Mouse (Mus musculus) left cerebral cortex, postnatal 14 days (tissue): ENCODE data around the gene Epn3. TPM values are rescaled to one million over a fixed set of nuclear protein-coding genes. Genes with fewer than 3 reads are reported as not detected.

Source experiments
- DNase-seq, 2 experiments: peaks; one replicate each; pipeline ENCODE4 v3.0.0; 2021 to 2022; ENCODE audit warnings: low spot score in 2 of 2, mixed read lengths in 1 of 2
- intact Hi-C: fragments of 180-260 bp; cut with DNase I; formaldehyde crosslinking; loops from one replicate; pipeline ENCODE4 v1.15.1; 2025
- total RNA-seq, 2 experiments: library from RNA; stranded (reverse); gene quantifications; 2 replicates each; pipeline ENCODE4 v1.2.3; 2021

Gene Epn3
- total RNA-seq, 2 experiments from 2014 or later = 0.95 to 1.3 TPM

DNA sequence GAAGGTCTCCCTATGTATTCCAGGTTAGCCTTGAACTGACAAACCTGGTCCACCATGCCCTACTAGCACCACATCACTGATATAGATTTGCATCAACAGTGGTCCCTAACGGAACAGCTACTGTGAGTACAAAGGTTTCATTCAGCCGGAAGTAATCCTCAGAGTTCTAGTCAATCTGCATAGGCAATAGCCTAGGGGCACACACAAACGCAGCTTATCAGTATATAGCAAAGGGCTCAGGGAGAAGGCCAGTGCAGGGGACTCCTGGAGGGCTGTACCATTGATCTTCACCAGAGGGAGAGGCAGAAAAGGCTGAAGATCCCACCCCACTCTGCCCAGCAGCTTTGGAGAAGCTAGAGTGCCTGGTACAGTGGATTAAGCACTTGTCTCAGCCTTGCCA lies 52.8 kb downstream of the Epn3 start:
- intact Hi-C loops = no loop called here
- no peak for DNase-seq

DNA sequence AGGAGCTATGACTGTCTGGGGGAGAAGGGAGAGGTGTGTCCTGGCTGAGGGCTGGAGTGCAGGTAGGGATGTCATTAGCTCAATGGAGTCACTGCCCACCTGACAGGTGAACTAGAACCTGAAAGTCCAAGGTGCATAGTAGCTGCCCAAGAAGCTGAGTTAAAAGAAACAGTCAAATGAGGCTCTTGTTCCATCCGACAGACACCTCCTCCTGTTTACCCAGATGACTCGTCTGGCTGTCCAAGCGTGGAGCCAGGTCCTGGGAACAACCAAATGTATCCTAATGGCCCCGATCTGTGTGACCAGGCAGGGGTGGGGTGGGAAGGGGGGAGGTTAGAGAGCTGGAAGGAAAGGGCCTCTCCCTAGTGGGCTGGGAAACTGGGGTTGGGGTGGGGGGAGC lies 54.5 kb downstream of the Epn3 start:
- intact Hi-C loops = no loop called here
- DNase-seq = no peak

DNA sequence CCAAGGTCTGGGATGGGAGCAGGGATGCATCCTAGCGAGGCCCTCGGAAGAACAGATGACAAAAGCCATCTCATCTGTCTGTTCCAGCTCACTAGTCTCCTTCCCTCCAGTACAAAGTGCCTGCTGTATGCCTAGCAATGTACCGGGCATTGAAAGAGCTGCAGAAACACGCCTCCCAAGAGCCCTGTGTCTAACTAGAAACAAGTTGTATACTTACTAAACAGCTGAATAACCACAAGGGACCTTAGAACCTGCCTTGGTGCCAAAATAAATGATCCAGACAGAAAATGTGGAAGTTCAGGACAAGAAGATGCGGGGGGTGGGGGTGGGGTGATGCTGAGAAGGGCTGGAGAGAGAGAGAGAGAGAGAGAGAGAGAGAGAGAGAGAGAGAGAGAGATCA lies 54.9 kb downstream of the Epn3 start:
- intact Hi-C loops = no loop called here
- DNase-seq = no peak

DNA sequence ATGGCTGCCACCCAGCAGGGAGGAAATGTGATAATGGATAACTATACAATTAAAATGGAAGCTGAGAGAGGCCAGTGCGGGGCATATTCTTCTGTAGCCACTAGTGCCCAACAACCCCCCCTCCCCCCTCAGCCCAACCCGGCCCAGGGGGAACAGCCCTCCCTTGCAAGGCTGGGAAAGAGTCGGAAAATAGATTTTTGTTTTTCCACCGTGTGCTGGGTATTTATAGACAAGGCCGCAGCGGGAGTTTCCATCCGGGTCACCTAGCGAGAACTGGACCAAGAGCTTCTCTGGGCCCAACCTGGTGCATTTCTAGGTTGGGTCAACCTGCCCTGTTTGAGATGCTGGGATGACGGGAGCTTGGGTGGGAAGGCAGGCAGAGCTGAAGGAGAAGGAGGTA lies 58.0 kb downstream of the Epn3 start:
- intact Hi-C loops = no loop called here
- DNase-seq = no peak

DNA sequence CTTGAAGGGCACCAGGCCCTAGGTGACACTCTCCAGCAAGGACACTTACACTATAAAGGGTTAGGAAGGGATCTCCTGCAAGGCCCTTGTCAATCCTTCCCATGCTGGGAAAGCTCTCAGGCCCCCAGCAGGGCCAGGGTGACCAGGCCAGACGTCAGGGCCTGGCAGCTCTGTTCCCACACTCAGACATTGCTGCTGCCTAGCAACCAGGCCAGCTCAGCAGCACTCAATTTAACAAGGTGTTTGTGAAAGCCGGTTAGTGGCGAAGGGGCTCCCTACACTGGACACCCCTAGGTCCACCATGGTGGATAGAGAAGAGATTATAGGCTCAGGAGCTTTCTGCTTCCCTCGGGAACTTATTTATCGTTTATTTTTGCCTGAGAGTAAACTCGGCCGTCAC lies 58.7 kb downstream of the Epn3 start:
- no peak for DNase-seq
- intact Hi-C loops = no loop called here

DNA sequence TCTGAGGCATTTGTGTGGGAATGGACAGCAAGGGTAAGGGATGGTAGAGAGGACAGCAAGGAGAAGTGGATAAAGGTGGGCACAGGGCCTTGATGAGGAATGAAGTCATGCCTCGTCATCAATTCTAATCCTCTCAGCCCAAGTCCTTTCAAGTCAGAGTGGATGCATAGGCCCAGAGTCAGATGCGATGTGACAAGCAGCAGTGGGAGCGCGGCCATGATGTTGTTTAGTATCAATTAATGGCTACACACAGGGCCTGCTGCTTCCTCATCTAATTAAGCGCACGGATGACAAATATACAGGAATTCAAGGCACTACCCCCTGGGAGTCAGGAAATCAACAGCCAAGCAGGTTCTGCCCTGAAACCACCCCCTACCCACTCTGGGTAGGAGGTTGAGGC lies 59.4 kb downstream of the Epn3 start:
- intact Hi-C loops = no loop called here
- DNase-seq = no peak

Other genes with a start within 250 kb of the Epn3 start
- gene Gm21885, start 218.1 kb downstream of the Epn3 start, total RNA-seq = not detected
- gene Luc7l3, start 178.0 kb downstream of the Epn3 start, total RNA-seq = 100 to 1,000 TPM; 117 TPM
- gene Ankrd40, start 172.0 kb downstream of the Epn3 start, total RNA-seq = 100 to 1,000 TPM; 106 to 108 TPM
- gene Abcc3, start 107.0 kb downstream of the Epn3 start, total RNA-seq = 1 to 10 TPM; 1.6 to 2.3 TPM
- 100 to 1,000 TPM; 107 to 130 TPM for gene Cacna1g, start 25.8 kb downstream of the Epn3 start, total RNA-seq
- gene Spata20, start 13.8 kb downstream of the Epn3 start, total RNA-seq = under 1 TPM; 0.38 to 0.62 TPM
- gene Mycbpap, start 21.8 kb upstream of the Epn3 start, total RNA-seq = 1 to 10 TPM; 3.2 to 3.8 TPM
- gene Rsad1, start 49.3 kb upstream of the Epn3 start, total RNA-seq = 10 to 100 TPM; 16.1 to 16.8 TPM
- gene Chad, start 65.1 kb upstream of the Epn3 start, total RNA-seq = under 1 TPM in 1 of 2 experiments, not detected in 1; 0.38 TPM
- 10 to 100 TPM; 16.9 to 17.2 TPM for gene Acsf2, start 101.9 kb upstream of the Epn3 start, total RNA-seq
- gene Lrrc59, start 129.8 kb upstream of the Epn3 start, total RNA-seq = 10 to 100 TPM; 83.8 to 84.9 TPM
- 10 to 100 TPM; 65.2 to 72.5 TPM for gene Mrpl27, start 153.8 kb upstream of the Epn3 start, total RNA-seq
- gene Eme1, start 154.0 kb upstream of the Epn3 start, total RNA-seq = under 1 TPM; 0.21 to 0.79 TPM
- gene Xylt2, start 177.5 kb upstream of the Epn3 start, total RNA-seq = 10 to 100 TPM; 23.1 to 25.8 TPM
- gene Gm11541, start 204.5 kb upstream of the Epn3 start, total RNA-seq = not detected
- gene Cdc34b, start 241.8 kb upstream of the Epn3 start, total RNA-seq = under 1 TPM; 0.31 to 0.38 TPM